Mouse (Mus musculus): ENCODE measurements around the gene Gabbr1.

DNA sequence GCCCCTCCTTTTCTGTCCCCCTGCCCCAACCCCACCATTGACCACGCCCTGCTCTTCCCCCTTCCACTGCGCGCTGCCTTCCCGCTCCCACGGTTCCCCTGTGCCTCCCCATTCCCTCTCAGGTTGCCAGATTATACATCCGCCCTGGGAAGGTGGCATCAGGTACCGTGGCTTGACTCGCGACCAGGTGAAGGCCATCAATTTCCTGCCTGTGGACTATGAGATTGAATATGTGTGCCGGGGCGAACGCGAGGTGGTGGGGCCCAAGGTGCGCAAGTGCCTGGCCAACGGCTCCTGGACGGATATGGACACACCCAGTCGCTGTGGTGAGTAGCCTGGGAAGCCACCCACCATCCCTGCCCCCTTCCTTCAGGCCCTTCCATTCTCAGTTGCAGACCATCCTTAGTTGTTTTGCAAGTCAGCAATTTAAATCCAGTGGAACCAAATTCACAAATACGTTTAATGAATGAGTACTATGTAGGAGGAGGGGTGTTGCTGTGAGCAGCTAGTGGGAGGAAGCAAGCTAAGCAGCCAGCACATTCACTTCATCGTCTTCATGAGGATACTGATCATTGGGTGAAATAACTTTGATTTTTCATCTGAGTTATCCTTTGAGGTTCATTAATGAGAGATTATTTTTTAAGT lies 1.7 kb downstream of the Gabbr1 start:
- TF ChIP-seq CTCF (IDR thresholded peaks at IDR 0.05; ENCODE audit: extremely low read depth, insufficient read depth, insufficient read length, insufficient replicate concordance) (no peak), POLR2A (IDR thresholded peaks at IDR 0.05; ENCODE audit: low read depth, low read length) (no peak)

Data from spleen, adult 2 months (tissue).